Mouse (Mus musculus) G1E-ER4 (cell line): ENCODE results near the gene Scn5a. TPM values are rescaled to one million over a fixed set of nuclear protein-coding genes. Genes with fewer than 3 reads are reported as not detected.

Experiments used
- GATA1 ChIP-seq: IDR thresholded peaks from one replicate; pipeline ENCODE4 v1.8.0; 2012; ENCODE audit warnings: low read length, inconsistent platforms
- polyA plus RNA-seq: library from polyadenylated mRNA; stranded (reverse); fragments of >175 nt; gene quantifications from 2 replicates; pipeline ENCODE4 v1.2.3, GENCODE M21; 2012

Gene Scn5a
- polyA plus RNA-seq, result not detected in 2 replicates

DNA sequence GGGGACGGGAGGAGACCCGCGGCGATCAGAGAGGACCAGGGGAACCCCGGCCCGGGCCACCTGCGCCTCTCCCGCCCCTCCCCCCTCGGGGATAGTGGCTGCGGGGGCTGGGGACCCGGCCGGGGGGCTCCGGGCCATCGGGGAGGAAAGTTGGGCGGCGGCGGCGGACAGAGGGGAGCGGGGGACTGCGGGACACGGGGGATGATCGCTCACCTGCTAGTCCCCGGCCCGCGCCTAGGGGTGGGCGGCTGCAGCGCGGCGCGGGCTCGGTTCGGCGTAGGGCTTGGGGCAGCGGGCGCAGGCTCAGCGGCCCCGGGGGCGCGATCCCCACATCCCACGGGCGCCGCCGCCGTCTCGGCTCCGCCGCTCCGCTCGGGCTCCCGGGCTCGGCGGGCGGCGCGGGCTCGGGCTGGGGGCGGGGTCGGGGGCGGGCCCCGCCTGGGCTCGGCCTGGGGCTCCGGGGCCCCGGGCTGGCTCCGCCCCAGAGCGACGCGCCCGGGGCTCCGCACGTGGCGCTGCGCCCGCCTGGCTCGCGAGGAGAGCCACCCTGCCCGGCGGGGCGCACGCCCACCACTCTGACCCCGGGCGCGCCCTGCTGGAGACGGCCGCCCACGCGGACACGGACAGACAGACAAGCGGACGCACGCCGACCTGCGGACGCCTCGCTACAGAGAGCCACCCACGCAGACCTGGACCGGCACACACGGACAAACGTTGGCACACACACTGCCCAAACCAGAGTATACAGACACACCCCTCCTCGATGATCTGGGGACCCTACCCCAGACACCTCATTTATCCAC lies at the start of gene Scn5a:
Gene Scn5a (minus strand): TSS at position 381 of the 803 bp plus-strand sequence.
- TF ChIP-seq GATA1, result no peak

DNA sequence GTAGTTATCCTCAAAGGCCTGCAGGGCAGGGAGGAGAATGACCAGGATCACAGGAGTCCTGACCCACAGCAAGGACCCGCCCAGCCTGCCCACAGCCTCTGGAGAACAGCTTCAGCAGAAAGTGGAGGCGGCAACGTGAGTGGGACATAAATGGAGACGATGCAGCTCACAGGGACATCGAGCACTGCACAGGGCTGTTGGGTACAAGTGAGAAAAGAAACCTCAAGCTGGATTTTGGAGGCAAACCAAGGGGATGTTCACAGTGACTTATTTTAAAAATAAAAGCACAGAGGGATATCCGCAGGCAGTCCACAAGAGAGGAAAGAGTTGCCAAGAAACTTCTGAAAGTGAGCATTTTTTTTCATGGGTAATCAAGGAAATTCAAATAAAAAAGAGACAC lies 48.4 kb upstream of the Scn5a start:
- no peak for TF ChIP-seq GATA1

DNA sequence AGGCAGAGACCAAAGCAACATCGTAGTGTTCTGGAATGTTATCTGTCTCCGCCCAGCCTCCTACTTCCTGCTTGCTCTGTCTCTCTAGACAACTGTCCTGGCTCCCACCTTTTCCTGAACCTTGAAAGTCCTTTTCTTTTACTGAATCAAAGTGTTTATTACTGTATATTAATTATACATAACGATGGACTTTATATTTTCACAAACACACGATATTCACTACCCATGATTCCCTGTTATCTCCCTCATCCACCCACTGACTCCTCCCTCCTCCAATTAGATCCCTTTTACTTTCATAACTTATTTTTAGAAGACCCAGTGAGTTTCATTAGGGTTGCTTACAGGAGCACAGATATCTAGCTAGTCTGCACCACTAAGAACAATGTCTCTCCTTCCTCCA lies 45.3 kb upstream of the Scn5a start:
- no peak for TF ChIP-seq GATA1

DNA sequence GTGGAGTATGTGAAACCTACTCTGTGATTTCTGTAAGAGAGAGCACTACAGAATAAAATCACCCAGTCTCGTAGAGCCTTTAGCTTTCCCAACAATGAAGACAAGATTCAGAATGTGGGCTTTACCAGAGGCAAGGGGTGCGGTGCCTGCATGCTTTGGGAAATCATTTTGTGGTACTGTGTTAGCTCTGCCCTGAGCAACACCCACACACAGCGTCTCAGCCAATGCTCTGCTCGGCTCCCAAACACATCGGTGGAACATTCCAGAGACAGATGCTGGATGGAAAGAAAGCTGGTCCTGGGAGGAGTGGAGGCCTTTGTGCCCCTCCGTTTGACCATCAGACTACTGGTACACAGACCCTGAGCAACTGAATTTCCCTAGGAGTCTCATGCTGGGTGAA lies 36.0 kb upstream of the Scn5a start:
- TF ChIP-seq GATA1, result no peak

DNA sequence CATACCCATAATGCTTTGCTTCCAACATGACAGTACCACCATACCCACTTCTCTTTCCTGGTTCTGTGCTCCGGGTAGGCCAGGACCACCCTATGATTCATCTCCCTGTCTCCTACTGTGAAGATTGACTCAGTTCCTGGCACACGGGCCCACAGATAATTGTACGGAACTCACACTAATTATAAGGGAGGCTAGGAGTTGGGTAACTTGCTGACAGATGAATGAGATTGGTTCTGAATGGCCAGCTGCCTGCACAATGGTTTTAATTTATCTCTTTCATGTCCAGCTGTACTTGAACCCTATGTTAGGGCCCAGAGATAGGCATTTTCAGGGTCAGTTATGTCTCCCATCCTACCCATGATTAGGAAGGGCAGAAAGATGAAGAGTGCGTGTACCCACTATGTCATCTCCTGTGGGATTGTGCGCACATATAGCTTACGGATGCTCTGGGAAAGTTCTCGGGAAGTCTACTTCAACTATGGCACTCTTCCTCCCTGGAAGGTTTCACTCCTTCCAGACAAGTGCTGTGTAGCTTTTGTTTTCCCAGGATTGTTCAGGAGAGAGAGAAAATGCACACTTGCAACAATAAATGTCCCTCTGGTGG lies 31.8 kb upstream of the Scn5a start:
- no peak for TF ChIP-seq GATA1

DNA sequence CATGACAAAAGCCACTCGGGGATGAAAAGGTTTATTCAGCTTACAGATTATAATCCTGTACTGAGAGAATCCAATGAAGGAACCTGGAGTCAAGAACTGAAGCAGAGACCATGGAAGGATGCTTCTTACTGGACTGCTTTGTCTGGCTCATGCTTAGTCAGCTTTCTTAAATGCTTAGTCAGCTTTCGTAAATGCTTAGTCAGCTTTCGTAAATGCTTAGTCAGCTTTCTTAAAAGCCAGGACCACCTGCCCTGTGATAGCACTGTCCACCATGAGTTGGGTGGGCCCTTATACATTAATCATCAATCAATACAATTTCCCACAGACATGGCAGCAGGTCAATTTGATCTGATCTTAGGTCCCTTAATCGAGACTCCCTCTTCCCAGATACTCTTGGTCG lies 28.1 kb upstream of the Scn5a start:
- TF ChIP-seq GATA1, result no peak

DNA sequence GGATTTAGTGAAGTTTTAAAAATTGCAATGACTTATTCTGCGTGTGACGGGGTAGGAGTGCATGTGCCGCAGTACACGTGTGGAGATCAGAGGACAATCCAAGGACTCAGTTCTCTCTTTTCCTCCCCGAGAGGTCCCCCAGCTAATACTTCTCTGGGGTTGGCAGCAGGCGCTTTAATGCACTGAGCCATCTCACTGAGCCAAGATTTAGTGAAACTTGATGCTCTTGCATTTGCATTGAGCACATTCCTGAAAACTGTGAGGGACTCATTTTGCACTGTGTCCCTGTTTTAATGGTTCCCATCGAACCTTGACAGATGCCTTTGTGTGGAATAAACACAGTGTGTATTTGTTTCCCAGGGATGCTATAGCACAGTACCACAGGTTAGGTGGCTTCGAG lies 25.8 kb upstream of the Scn5a start:
- no peak for TF ChIP-seq GATA1

DNA sequence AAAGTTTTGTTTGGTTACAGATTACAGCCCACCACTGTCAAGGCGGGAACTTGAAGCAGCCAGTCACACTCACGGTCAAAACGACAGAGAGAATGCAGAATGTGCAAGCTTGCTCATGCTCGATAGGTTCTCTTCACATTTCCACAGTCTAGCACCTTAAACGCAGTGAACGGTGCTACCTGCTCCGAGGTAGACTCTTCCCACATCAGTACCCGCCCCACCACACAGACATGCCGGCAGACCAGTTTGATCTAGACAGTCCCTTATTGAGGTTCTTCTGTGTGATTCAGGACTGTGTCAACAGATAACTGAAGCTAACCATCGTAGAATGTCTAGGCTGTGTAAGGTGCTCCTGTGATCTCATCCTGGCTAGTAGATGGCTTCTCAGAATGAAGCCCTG lies 19.7 kb upstream of the Scn5a start:
- TF ChIP-seq GATA1, result no peak

DNA sequence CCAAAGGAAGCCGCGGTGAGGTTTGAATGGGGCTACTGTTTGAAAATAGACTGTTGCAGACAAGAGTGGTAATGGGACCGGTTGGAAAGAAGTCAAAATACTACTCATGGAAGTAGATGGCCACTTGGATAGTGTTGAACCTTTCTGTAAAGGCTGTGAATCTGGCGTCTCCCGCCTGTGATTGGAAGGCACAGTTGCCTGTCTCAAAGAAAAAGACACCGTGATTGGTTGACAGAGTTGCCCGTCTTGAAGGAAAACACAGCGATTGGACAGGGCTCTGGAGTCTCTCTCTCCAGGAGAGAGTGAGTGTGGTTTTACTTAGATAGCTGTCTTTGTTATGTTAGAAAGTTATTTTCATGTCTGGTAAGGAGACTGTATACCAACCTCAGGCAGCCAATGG lies 18.5 kb upstream of the Scn5a start:
- TF ChIP-seq GATA1, result no peak

DNA sequence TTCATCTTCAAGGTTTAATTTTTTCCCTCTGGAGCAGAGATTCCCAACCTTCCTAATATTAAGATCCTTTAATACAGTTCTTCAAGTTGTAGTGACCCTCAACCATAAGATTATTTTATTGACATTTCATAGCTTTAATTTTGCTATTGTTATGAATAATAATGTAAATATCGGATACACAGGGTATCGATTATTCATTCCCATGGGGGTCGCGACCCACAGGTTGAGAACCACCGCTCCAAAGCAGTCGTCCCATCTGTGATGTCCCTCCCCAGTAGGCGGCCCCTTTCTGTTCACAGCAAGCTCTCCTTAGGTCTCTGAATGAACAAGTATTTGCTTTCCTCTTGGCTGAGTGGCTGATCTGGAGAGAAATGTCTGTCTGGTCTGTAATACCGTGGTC lies 10.8 kb upstream of the Scn5a start:
- TF ChIP-seq GATA1, result no peak

DNA sequence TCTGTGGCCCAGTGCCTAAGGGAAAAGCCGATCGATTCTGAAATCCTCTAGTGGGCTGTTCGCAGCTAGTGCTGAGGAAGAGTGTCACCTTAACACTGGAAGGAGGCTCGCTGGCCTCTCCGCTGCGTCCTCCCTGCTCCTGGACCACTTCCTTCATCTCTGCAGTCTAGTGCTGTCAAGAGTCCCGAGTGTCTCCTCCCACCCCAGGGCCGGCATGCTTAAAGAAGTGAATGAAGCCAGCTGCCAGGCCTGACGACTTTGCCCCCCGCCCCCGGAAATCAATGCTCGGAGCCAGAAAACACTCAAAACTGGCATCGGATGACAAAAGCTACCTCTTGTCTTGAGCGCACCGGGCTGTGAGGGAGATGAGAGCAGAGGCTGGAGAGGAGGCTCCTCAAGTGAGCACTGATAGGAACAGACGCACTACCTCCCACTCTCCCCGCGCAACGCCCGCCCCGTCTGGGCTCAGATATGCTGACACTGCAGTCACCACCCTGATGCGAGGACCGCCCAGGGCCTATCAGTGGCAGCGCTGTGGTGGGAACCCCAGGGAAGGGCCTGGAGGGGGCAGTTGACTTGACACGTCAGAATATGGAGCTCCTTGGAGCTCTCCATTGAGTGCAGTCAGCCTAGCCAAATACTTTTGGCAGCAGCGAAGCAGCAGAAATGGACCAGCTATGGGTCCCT lies 10.1 kb upstream of the Scn5a start:
- TF ChIP-seq GATA1, result no peak

DNA sequence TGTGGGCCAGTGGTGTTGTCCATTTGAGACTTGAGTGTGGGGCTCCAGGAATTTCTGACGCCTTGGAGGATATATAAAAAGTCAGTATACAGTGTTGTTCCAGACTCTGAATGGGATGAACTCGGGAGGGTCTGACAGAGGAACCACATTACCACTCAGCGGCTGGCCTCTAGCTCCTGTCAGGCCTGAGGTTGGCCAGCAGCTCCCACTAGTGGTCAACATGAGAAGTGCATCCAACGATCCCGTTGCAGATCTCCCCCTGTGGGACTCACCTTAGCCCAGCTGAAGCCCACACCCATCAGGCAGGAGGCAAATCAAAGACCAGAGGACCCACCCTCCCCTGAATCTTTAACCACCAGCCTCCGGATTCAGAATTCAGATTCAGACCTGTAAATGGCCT lies 1.9 kb upstream of the Scn5a start:
- no peak for TF ChIP-seq GATA1

DNA sequence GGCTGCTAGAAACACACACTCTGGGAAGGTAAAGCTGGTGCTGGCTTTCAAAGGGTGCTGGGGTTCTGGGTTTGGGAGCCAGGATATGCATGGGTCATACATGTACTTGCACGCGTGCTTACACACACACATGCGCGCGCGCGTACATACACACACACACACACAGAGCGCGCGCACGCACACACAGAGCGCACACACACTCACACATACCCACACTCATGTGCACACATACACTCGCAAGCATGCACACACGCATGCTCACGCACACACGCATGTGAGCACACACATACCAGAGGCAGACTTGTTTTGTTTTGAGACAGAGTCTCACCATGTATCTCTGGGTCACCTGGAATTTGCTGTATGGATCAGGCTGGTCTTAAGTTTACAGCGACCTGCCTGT lies 1.4 kb upstream of the Scn5a start:
- TF ChIP-seq GATA1, result no peak

DNA sequence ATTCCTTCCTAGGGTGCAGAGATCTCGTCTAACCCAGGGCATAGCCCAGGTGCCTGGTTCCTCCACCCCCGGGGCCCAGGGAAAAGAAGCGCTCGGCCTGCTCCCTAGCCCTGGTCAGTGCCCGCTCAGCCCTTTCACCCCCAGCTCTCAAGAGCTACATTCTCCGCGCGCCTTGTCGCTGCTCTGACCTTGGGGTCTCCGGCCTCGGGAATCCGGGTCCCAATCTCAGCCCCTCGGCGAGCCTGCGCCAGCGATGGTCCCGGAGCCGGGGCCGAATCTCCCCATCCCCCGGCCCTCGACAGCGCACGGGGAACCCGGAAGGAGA lies 543 bp downstream of the Scn5a start:
- no peak for TF ChIP-seq GATA1

DNA sequence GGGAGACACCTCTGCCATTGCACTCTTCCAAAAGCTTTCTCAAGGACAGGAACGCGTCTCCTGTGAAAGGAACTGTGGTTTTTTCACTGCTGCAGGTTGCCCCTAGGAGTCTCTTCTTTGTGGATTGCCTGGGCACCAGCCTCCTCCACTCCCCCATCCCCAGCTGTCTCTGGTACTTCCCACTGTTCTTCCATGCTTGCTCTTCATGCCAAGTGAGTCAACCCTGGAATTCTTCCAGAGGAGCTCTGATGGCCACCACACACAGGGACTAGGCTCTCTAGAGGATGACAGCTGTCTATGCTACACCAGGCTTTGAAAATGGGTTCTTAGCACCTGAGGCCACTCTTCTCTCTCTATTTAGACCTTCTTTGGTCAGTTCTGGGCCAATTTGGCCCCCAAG lies 1.8 kb downstream of the Scn5a start:
- no peak for TF ChIP-seq GATA1

DNA sequence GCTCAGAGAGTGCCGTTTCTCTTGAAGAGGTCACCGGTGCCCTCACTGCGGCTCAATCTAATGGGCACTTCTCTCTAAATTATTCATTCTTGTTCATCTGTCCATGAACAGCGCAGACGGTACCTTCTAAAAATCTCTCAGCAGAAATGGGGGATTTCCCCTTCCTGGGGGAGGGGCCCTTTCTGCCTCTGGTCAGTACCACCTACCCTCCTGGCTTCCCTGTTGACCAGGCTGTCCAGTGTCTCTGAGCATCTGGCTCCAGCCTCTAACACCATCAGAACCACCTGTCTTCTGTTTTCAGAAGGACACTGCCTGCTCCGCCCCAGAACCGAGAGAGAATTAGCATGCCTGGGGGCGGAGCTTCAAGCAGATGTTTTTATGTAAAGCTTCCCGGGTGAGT lies 3.1 kb downstream of the Scn5a start:
- TF ChIP-seq GATA1, result no peak

DNA sequence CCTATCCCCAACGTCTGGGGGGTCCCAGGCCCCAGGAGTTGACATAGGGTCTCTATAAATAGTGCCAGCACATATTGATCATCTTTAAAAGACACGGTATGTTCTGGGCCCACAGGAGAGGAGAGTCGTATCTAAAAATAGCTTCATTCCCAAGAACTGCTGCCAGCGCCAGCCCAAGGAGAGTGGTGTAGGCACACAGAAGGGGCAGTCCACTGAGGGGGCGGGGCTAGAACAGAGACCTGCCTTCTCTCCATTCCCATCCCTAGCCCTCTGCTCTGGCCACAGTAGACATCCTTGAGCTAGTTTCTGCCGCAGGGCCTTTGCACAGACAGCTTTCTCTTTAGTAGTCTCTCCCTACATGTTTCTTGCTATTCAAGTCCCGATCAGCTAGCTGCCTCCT lies 4.5 kb downstream of the Scn5a start:
- no peak for TF ChIP-seq GATA1
